Mouse (Mus musculus) CD4-positive, CD25-positive, alpha-beta regulatory T cell, adult 2 months (primary cell): ENCODE results near the gene Scly.

Source experiments
- DNase-seq: peaks from one replicate; pipeline ENCODE4 v3.0.0-alpha.2; 2012; ENCODE audit warnings: low read depth, low spot score

Gene Scly

DNA sequence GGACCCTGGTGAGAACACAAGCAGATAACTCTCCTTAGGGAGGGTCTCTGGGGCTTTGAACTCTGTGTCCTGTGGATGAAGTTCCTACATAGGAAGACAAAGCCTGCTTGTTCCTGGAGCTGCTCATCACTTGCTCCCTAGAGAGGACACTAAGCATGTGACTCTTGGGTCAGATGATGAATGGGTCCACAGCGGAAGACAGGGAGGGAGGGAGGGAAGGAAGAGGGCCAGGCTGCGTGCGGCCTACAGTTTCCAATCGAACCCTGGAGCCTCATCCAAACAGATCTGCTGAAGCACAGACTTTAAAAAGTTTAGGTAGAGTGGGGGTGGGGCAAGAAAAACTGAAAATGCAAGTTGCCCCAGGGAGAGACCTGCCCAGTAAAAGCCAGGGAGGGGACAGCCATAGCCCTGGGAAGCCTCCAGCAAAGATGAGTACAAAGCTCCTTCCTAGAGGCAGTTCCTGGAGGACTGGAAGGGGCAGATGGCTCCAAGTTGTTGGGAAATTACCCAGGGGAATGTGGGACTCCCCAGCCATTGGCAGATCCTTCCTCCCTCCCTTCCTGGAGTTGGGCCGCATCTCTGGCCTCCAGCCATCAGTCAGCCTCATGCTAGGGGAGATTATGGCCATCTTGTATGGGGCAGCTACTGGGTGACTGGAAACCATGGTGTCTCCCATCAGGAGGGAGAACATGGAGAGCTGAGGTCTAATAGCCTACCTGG, 1.7 kb downstream of the Scly start:
- no peak for DNase-seq

DNA sequence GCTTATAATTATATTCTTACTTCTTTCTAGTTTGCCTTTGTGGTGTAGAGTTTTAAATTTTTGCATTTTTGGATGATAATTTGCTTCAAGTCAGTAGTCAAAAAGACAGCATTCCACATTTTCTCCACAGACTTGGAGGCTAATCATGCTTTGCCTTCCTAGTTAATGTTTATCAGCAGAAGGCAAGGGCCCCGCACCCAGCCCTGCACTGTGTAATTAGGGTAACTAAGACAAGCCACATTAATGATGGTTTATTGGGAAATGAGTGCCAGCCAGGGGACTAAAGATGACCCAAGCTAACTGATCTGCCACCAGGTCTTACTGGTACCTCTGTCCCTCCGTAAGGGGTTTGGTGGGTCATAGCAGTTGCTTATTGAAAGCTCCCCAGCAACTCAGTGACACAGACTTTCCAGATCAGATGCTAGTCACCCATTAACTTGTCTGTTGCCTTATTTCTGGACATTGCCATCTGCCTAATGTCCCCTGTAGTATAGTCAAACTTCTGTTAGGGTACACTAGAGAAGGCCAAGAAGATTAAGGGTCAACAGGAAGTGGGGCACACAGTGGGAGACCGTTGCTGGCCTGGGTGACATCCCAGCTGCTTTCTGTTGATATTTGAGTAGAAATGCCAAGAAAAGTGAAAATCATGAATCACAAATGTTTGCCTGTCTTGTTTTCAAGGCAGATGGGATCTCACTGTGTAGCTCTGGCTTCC, 3.2 kb downstream of the Scly start:
- DNase-seq = no peak

DNA sequence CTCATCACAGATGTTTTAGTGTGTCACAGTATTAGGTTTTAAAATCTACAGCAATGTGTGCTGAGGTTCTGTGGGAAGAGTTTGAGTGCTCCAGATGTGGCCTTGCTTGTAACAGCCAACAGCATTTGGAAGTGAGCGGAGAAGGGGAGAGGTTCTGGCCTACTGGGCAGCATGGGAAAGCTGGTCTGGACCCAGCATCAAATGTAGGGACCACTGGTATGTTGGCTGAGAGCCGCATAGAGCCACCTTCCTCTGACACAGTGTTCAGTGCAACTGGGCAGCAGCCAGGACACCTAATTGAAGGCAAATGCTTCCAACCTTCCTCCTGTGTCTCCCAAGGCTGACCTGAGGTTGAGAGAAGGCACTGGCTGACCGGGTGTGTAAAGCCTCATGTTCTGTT, 3.9 kb downstream of the Scly start:
- DNase-seq = no peak

DNA sequence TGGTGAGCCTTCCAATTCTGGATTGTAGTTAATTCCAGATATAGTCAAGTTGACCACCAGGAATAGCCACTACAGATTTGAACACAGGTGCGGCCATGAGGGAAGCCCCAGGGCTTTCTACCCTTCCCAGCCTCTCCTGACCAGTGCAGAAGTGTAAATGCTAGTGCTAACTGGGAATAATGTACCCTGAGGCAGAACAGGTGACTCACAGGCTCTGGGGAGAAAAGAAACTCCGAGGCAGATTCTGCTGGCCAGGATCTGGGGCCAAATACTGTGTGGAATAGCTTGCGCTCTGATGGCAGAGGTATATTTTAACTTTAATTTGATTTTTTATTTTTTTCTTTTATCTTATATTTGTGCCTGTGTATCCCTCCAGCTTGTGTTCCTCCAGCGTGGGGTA, 6.5 kb downstream of the Scly start:
- DNase-seq = no peak

DNA sequence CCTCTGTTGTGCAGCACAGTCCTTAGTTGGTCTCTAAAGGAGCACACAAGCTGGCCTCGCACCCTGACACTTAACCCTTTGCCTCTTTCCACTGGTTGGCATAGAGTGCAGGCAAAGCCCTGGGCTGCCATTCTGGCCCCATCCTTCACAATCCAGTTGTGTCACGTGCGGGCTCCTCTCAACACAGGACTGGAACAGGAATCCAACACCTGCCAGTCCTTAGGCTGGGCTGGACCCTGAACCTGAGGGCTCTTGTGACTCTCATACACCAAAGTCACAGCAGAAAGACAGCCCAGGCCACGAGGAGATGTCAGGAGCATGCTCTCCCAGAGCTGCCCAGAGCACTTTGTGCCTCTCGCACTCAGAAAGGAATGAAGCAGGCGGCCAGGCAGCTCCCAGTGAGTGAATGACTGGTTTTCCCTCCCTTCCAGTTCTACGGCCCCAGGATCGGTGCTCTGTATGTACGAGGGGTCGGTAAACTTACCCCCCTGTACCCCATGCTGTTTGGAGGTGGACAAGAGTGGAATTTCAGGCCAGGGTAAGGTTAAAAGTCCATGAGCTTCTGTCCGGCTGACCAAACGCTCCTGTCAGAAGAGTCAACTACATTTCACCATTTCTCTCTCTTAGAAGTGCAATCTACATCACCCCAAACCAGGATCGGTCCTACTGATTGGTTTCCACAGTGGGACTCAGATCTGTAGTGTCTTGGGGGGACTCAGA, 11.4 kb downstream of the Scly start:
- DNase-seq = no peak

DNA sequence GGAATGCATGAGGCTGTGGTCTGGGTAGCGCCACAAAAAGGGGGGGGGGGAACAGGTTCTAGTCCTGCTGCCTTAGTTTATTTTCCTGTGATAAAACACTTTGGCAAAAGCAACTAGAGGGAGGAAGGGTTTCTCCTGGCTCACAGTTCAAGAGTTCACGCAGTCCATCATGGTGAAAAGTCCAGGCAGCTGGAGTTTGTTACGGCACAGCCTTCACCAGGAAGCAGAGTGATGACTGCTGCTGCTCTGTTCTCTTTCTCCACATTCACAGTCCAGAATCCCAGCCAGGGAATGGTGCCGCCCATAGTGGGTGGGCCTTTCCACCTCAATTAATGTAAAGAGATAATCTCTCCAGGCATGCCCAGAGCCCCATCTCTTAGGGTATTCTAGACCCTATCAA, 14.1 kb downstream of the Scly start:
- DNase-seq = no peak

DNA sequence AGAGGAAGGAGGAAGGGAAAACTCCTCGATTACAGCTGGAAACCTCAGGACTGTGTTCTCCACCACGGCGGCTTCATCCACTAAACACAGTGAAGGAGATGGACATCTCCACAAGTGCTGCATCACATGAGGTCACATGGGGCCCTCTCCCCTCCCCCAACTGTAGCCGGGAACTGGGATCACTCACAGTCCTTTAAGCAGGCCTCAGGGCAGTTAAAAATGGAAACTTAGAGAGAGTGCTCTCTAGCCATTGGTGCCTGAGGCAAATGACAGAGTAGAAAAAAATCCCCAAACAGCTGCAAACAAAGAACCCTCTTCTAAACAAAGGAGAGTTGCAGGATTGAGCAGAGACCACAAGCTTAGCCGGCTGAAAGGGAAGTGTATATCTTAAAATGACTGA, 15.1 kb downstream of the Scly start:
- no peak for DNase-seq

DNA sequence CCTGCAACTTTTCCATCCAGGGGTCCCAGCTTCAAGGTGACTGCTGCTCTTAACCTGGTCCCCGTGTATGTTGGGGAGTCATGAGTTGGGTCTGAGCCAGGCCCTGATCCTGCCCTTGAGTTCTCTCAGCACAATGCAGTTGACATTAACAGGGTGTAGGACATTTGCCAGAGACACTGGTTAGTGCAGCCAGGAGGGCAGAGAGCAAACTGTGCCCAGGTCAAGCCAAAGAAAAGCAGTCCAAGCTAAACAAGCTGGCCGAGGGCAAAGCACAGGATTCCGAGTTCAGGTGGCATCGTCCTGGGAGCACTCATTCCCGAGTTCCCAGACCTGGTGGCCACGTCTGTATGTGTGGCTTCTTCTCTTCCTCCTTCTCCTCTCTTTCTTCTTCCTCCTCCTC, 19.5 kb downstream of the Scly start:
- no peak for DNase-seq

DNA sequence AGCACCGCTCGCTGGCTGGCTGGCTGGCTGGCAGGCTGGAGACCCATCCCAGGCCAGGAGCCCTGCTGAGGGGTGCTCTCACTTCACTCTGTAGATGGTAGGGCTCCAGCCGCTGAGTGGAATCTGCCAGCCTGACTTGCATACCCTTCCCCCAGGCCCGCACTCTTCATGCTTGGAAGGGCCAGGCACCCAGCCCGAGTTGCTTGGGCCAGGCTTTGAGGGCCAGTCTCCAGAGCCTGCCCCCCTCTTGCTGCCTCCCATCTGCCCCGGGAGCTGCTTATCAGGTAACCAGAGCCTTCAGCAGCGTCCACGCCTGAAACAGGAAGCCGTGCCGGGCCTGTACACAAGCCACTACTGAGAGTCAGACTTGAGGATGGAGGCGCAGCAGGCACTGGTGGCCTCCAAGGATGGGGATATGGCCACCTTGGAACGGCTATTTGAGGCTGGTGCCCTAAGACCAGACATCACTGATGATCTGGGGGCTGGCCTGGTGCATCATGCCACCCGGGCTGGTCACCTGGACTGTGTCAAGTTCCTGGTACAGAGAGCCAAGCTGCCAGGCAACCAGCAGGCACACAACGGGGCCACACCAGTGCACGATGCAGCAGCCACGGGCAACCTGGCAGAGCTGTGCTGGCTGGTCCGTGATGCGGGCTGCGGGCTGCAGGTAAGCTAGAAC, 23.8 kb downstream of the Scly start, which contains the start of gene Espnl:
Gene Espnl (plus strand): TSS at position 316 of the 679 bp plus-strand sequence.
- DNase-seq = no peak

DNA sequence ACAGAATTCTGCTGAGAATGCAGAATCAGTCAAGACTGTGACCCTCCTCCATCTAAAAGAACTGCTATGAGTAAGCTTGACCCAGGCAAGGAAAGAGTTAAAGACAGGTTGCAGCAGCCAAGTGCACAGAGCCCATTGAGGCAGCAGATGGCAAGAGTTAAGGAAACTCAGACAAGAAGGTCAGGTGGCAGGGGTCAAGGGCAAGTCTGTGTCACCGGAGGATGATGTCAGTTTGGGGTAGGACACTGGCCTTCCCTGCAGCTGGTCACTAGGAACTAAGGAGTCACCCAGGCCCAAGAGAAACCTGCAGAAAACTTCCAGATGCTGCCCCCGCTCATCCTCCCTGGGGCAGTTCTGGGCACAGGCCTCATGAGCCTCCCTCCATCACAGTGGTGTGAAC, 26.5 kb downstream of the Scly start:
- no peak for DNase-seq

DNA sequence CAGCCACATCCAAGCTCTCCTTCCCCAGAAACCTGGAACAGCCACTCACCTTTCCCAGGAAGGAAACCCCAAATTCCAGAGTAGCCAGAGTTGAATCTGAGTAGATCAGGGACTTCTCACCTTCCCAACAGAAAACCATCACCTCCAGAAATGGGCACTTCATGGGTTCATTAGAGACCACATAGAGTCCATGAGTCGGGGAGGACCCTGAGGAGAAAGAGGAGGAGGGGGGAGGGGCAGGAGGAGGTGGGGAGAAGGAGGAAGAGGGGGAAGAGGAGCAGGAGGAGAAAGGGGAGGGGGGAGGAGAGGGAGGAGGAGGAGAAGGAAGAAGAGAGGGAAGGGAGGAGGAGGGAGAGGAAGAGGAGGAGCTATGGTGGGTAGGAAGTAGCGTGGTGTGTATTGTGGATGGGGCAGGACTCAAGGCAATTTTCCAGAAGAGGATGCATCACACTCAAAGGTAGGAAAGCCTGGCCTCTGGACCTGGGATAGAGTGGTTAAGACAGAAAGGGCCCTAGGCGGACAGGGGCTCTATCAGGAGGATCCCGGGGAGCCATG, 27.4 kb downstream of the Scly start:
- no peak for DNase-seq

DNA sequence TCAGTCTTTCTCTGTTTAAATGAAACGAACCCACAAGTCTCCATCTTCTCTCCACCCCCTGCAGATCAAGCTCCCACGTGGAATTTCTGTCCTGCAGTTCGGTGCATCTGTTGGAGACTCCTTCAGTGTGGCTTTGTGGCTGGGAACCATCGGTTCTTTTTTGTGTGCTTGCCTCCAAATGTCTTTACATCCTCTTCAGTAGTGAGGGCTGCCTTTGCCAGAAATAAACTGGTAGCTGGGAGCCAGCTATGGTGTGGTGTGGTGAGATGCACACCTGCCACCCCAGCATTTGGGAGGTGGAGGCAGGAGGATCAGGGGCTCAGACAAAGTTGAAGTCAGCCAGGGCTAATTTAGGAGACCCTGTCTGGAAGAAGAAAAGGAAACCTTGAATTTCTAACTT, 34.0 kb downstream of the Scly start:
- DNase-seq = no peak

DNA sequence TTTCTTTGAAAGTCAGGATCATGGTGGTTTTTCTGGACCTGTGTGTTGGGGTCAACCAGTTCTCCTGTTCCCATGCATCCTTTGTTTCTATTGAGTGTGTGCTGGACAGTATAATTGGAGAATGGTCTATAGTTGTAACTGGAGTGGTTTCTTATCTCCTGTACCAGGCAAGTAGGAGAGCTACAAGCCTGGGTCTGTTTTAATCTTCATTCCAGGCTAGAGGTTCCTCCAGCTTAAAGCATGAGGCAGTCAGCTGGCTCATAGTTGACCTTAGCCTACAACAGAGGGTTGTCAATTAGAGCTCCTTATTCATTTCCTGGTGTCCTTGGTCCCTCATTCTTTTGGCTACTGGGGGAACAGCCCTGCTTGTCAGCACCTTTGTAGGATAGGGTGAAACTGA, 35.4 kb downstream of the Scly start:
- DNase-seq = no peak

DNA sequence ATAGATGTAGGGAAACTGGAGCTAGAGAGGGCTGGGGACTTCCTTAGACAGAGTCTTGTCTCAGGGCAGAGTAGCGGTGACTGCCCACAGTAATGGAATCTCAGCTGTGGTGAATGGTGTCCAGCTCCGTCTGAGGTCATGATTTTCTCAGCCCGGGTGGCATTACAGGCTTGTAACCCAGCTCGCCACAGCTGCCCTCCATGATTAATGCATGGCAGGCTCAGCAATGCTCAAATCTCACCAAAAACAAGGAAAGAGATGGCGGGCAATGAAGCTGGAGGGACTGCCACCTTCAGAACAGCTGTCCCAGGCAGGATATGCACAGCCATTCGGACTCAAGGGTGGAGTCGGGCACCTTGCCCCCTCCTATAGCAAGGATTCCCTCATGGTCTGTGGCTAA, 39.2 kb downstream of the Scly start:
- DNase-seq = no peak

DNA sequence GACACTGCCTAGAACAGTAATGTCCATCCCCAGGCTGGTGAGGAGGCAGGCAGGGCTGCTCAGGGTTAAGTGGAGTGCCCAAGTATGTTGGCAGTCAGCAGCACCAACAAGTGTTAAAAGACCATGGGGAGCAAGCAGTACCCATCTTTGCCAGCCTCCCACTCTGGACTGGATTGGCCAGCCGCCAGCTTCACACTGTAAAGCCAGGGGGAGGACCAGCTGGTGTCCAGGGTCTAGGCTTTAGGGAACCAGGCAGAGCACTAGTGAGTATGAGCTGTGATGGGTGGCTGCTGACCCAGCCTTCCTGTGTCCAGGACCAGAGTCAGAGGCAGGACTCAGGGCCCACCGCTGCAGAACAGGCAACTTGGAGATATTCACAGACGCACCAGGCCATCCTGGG, 45.9 kb downstream of the Scly start:
- DNase-seq = no peak

DNA sequence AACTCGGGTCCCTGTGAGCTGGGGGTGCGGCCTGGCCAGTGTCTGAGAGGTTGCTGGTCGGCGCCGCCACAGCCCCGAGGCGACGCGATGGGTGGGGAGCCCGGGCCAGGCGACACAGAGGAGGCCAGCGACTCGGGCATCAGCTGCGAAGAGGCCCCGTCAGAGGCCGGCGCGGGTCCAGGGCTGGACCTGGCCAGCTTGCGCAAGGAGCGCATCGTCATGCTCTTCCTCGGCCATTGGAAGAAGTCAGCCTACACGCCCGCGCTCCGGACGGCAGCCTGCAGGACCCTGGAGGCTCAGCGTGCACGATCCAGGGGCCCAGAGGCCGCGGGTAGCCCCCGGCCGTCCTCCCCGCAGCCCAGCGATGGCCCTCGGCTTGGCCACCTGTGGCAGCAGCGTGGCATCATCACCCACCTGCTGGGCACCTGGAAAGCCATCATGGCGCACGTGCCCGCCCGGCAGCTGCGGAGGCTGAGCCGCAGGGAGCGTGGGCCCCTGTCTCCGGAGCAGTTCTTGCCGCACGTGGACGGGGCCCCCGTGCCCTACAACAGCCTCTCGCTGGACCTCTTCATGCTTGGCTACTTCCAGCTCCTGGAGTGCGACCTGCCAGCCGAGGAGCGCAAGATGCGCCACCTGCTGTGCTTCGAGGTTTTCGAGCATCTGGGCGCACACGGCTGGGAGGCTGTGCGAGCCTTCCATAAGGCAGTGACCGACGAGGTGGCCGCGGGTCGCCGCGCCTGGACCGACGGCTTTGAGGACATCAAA, 47.0 kb downstream of the Scly start:
- no peak for DNase-seq

DNA sequence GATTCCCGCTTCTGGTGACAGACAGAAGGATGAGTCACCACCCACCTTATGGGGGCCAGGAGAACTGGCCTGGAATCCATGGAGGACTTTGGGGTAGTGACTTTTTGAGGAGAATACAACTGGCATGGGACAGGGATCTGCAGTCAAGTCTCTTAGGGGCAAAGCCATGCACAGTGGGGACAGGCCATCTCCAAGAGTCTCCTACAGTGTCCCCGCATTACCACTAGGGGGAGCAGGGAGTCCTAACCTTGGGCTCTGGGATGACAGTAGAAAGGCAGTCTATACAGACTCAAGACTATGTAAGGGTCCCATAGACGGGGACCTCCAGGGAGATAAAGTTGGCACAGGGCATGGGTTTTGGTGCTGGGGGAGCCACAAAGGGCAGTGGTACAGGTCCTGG, 48.8 kb downstream of the Scly start:
- DNase-seq = peak; percentile 76

DNA sequence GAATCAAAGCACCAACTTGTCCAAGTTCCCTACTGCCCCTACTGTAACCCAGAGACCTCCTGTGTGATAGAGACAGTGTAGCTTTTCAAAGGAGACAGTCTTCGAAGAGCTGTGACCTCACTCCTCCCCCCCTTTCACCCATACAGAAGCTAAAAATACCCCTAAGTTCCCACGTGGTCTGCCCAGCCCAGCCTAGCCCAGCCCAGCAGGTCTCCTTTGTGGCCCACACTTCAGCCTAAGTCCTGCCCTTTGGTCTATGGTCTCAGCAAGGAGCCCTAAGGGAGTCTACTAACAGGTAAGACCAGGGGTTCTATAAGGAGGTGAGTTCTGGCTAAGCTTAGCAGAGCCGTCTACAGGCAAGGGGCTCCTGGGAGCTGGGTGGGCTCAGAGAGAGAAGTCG, 52.7 kb downstream of the Scly start, which contains the start of gene Klhl30:
Gene Klhl30 (plus strand): TSS at position 176 of the 400 bp plus-strand sequence.
- DNase-seq = no peak

DNA sequence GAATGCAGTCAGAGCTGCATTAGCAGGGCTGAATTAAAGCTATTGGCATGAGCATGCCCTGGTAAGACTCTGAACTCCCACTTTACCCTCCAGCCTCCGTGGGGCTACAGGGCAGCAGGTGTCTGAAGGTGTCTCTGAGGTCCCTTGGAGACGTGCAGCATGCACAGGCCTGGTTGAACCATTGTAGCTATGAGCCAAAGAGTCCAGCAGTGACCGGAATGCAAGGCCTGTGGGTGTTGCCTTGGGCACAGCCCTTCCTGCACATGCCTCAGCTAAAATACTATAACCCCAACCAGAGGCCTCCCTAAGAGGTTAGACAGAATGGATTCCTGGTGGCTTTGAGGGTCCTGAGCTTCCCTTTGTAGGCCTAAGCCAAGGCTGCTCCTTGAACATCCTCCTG, 53.1 kb downstream of the Scly start:
- no peak for DNase-seq

DNA sequence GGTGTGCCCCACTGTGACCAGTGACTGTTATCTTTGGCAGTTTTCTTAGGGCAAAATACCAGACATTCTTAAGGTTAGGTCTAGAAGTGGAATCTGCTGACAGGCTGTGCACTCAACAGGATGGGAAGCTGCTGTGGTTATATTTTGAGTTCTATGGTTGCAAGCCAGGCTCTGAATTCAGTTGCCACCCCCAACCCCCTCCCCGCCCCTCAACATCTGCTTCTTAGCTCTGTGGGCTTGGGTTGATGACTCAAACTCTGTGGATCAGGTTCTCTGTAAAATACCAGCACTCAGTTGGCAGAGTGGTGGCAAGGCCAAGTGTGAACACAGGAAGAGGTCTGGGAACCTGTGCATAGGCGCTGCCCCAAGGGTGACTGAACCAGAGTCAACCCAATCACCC, 54.1 kb downstream of the Scly start:
- DNase-seq = no peak

DNA sequence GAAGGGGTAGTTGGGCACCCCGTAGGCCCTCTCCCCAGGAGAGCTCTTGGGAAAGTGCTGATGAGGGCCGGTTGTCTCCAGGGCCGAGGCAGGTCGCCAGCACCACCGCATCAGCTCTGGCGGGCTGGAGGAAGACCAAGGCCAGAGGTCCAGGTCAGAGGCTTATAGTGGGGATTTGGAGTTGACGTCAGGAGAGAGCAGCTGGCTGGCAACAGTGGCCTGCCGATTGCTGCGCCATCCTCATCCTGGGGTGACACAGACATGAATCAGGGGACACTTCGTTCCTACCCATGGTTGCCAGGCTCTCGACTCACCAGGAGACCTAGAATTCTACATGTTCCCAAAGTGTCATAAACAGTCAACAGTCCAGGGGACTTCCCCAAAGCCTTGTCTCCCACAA, 58.0 kb downstream of the Scly start:
- DNase-seq = no peak
